Mouse (Mus musculus) urinary bladder, postnatal 10 days (tissue): ENCODE data around the gene Ppm1h.

ENCODE experiments used
- DNase-seq: peaks from one replicate; pipeline ENCODE4 v3.0.0; 2022; ENCODE audit warnings: low spot score

The Ppm1h gene

GRCm38 (mm10) chr10:122982909-122983578, 304.5 kb downstream of the Ppm1h start:
- no peak for DNase-seq

GRCm38 (mm10) chr10:122983579-122984530, 305.3 kb downstream of the Ppm1h start:
- no peak for DNase-seq

- no peak for DNase-seq
Observed at GRCm38 (mm10) chr10:122984531-122985251, 306.1 kb downstream of the Ppm1h start.

- no peak for DNase-seq
Observed at GRCm38 (mm10) chr10:122985252-122985514, 306.6 kb downstream of the Ppm1h start.

- peak; percentile 36 for DNase-seq
Observed at GRCm38 (mm10) chr10:122985515-122986319, 307.2 kb downstream of the Ppm1h start.

GRCm38 (mm10) chr10:122986320-122987225, 308.0 kb downstream of the Ppm1h start:
- DNase-seq, result peak; percentile 20

- DNase-seq, result no peak
Observed at GRCm38 (mm10) chr10:122987671-122988128, 309.1 kb downstream of the Ppm1h start.

- no peak for DNase-seq
Observed at GRCm38 (mm10) chr10:122988372-122988771, 309.8 kb downstream of the Ppm1h start.

GRCm38 (mm10) chr10:122989916-122990315, 311.4 kb downstream of the Ppm1h start:
- DNase-seq, result no peak

- DNase-seq, result no peak
Observed at GRCm38 (mm10) chr10:122990606-122991005, 312.0 kb downstream of the Ppm1h start.

GRCm38 (mm10) chr10:122991053-122991452, 312.5 kb downstream of the Ppm1h start:
- DNase-seq, result no peak

- no peak for DNase-seq
Observed at GRCm38 (mm10) chr10:122991648-122992047, 313.1 kb downstream of the Ppm1h start.

- no peak for DNase-seq
Observed at GRCm38 (mm10) chr10:122994402-122995107, 316.0 kb downstream of the Ppm1h start.
